Mouse (Mus musculus): ENCODE results near the gene Nsun3. TPM values are rescaled to one million over a fixed set of nuclear protein-coding genes. Genes with fewer than 3 reads are reported as not detected.
A peak's percentile ranks its signal among the peaks of the same experiment; 100 is the strongest.

Gene Nsun3
- 7.9 and 16.5 TPM in 2 replicates for total RNA-seq (2015; ENCODE audit: low replicate concordance)
- total RNA-seq (2017; ENCODE audit: low replicate concordance): 5.9 and 8.2 TPM in 2 replicates

DNA sequence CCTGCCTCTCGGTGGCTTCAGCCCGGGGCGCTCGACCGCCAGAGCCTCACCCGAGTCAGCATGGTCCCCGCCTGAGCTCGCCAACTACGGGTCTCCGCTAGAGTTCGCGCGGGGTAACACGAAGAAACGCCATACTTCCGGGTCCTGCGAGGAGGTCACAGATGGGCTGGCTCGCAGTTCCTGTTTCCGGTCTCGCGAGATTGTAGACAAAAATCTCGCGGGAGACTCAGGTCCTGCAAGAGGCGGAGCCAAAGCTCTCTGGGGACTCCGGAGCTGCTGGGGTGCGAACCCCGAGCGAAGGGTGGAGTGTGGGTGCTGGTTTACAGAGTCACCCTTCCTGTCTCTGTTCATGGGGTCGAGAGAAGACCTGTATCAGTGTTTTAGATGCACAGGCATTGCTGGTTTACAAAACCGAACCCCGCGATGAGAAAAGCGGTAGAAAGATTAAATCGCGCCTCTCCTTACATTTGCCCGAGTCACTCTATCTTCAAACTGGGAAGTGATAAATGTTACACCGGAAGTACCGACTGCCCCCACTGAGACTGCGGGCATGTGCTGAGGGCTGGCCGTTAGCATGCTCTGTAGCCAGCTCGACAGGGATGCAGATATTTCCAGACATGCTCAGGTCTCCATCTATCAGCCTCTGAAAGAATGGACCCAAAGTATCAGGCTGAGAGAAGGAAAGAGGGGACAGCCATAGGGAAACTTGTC lies at the start of gene Nsun3:
TSS of gene Nsun3 (minus strand) at position 198 of the 711 bp plus-strand sequence.
- peak; percentile 99 for ATAC-seq (replicated peaks; ENCODE audit: low FRiP score, poor library complexity, severe bottlenecking)

DNA sequence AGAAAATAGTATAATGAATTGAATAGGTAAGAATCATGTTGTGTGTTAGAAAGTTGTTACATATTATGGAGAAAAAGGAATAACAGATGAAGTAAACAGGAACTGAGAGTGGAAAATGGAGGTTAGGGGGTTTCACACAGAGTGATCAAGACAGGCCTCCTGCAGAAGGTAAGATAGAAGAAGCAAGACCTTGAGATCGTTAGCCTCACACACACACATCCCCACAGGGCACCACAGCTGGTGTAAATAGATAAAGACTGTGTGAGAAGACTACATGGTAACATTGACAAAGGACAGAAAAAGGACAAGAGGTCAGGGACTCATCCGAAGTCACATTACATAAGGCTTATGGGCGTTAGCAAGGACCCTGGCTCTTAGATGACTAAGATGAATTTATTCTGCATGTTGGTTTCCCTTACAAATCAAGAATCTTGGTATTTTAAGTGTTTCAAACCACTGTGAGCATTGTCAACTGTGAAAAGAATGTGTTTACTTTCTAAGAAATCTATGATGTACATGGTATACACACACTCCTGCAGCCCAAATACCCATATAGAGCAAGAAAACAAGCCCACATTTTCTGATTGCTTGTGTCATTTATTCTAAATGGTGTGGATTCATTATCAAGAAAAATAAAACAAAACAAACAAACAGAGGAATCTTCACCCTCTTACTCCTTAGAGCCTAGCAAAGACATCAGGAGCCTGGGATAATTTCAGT lies 47.6 kb upstream of the Nsun3 start:
- ATAC-seq (replicated peaks; ENCODE audit: low FRiP score, poor library complexity, severe bottlenecking): peak; percentile 71

DNA sequence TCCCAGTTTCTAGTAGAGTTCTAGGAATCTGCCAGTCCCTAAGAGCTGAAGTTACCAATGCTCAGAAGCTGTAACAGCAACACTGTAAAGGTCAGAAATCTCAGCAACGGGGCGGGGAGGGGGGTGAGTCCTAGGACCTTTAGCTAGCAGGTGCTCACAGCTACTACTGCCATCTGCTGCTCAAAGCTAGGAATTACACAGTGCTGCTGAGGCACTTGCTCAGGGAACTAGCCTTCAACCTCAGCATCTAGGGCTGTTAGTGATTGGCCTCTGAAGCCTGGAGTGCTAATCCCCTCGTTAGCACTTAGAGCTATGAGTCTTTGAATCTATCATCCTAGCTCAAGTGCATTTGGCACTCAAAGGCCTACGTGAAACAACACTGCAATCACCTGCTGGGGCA lies 45.9 kb upstream of the Nsun3 start:
- 0 out of 2 replicates have a peak, but pooled peaks have one; percentile 64 for ATAC-seq (replicated peaks; ENCODE audit: low FRiP score, poor library complexity, severe bottlenecking)

DNA sequence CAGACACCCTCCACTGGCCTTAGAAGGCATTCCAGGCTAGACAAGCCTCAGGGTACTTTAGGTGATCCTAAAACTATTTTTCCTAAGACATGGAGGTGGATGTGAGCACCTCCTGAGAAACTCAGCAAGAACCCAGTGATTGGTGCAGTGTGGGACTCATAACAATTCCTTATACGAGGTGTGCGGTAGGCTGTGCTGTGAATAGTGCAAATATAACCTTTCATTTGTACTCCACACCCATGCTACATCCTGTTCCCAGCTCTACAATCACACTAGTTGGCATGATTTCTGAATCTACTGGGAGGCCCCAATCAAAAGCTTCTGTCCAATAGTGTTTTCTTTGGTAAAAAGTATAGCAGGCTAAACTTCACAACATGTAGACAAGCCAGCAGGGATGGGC lies 45.4 kb upstream of the Nsun3 start:
- no peak for ATAC-seq (replicated peaks; ENCODE audit: low FRiP score, poor library complexity, severe bottlenecking)

DNA sequence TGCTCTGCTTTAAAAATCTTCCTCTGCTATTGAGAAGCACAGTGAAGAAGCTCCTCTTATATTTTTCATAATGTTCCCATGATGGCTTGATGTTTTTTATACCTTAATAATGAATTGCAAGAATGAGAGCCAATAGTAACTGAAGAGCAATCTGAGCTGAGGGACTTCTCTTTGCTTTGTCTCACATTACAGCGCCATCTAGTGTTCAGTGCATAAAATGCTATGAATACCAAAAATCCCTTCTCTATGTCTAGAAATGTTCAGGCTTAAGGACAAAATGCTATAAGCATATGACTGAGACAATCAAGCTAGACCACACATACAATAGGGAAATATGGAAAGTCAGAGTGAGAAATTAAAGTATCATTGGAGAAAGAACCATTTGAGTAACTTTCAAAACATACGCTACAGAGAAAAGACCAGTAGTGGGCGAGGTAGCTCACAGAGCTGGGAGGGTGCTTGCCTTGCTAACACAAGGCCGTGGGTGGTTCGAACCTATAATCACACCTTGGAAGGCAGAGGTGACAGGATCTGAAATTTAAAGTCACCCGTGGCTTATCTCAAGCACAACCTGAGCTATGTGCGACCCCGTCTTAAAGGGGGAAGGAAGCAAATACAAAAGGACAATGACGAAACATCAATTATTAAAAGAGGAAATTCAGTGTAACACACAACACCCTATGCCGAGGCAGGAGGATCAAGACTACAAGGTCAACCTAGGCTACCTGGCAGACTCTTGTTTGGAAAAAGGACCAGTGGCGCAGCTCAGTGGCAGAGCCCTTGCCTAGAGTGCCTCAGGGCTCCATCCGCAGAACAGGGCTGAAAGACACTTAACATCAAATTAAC lies 39.8 kb upstream of the Nsun3 start:
- no peak; the same call in 1 of the 2 replicates for ATAC-seq (replicated peaks; ENCODE audit: low FRiP score, poor library complexity, severe bottlenecking)

DNA sequence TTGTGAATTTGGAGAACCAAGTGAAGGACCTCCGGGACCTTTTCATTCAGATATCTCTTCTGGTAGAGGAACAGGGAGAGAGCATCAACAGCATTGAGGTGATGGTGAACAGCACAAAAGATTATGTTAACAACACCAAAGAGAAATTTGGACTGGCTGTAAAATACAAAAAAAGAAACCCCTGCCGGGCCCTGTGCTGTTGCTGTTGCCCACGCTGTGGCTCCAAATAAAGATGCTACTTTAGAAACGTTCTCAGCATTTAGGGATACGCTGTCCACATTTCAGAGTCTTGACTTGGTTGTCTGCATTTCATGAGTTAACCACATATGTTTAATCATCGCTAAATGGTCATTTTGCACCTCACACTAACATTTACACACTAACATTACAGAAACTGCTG lies 35.9 kb upstream of the Nsun3 start:
- ATAC-seq (replicated peaks; ENCODE audit: low FRiP score, poor library complexity, severe bottlenecking): no peak

DNA sequence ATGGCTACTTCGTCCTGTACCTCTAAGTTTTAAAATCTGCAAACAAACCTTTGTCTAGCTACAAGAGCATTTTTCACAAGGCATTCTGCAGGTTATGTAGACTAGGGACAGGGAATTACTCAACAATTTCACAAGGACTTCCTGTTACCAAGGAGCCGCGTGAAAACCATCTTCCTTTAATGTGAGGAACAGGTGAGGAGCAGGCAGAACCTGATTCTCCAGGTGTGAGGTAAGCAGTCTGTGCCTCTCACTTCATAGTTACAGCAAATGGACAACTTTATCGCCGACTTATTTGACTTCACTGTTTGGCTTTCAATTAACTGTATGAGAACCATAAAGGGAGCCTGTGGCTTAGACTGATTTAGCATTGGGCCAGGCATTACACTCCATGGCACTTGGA lies 27.9 kb upstream of the Nsun3 start, which contains the start of gene Stx19:
TSS of gene Stx19 (plus strand) at position 186 of the 400 bp plus-strand sequence.
- no peak for ATAC-seq (replicated peaks; ENCODE audit: low FRiP score, poor library complexity, severe bottlenecking)

DNA sequence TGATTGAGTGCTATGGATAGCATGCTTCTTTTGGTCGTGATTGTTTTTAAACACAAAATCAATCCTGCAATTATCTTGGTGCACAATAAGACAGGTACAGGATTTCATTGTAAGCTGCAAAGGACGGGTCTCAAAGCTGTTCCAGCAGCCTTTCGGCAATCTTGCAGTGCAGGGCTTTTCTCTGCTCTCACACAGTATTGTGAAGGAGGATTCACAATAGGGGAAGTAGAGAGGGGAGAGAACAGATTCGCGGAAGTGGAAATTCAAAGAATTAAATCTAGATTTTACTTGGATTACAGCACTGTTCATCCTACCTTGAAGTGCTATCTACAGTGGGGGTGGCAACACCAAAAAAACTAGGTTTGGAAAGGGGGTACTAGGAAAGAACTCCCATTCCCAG lies 27.2 kb upstream of the Nsun3 start:
- no peak for ATAC-seq (replicated peaks; ENCODE audit: low FRiP score, poor library complexity, severe bottlenecking)

DNA sequence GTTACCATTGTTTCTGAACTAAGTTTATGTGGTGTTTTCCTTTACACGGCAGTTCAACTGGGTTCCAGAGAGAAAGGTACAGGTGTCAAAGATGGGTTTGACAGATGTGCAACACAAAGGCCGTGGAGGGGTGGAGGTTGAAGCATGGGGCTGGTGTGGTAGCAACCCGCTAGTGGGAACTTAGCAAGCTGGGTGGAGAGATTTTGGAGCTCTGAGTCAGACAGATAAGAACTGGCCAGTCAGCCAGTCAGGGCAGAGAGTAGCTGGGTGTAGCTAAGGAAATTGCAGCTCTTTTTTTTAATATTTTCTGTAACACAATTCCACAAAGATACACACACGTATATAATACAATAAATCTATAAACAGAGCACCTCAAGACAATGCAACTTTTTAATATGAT lies 24.2 kb upstream of the Nsun3 start:
- no peak for ATAC-seq (replicated peaks; ENCODE audit: low FRiP score, poor library complexity, severe bottlenecking)

DNA sequence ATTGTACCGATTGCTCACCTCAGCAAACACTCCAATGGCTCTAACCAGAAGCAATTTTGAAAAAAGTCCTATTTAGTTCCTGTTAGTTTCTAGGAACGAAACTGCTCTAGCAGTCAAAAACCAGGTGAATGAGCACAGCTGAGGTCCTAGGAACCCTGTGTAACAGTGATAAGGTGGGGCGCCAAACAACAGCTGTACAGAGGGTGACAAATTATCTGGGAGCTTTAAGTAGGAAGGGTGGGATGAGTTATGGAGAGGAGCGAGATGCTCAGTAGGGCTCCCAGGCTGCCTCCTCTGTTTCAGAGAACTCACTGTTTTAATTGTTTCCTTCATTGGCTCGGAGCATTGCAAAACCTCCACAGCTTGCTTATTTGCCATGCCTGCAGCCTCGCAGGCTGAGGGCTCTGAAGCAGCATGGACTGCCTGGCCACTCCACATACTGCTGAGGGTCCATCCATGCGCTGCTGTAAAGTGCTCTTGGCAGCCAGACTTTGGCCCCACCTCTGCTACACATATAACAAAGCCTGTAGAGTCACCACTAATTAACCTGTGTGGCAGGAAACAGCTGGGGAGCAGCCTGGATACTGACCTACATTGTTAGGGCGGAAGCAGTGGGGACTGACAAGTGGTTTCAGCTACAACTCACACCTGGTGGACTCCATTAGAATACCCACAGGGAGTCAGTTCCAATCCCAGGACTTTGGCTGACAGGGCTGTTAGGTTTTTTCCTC lies 20.8 kb upstream of the Nsun3 start:
- ATAC-seq (replicated peaks; ENCODE audit: low FRiP score, poor library complexity, severe bottlenecking): no peak

DNA sequence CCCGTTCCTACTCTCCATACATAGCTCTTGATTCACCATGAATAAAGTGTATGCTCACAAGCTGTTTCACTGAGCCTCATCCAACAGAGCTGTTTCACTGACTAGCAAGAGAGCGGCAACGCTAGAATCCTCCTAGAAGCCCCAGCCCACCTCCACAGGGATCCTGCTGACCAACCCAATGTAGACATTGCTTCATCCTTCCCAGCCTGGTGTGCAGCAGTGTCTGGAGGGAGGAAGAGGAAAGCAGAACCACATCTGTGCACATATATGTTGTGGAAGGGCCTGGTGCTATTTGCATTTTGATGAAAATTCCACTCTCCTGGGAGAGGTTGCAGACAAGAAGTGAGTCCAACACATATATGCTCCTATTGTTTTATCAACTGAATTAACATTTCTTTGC lies 18.0 kb upstream of the Nsun3 start:
- no peak for ATAC-seq (replicated peaks; ENCODE audit: low FRiP score, poor library complexity, severe bottlenecking)

DNA sequence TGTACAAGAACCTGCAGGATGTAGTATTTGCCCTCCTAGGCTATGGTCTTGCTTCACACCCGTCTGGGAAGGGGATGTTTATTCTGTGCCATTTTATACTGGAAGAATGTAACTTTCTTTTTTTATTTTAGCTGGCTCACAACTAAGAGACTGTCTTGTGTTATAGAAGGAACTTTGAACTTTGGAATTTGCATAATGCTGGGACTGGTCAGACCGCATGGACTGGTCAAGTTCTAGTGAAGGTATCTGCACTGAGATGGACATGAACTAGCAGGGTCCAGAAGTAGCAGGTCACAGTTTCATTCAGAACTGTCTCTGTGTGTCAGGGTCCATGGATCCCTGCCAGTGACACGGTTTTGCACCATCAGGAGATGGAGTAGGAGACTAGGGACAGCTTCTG lies 13.2 kb upstream of the Nsun3 start:
- no peak for ATAC-seq (replicated peaks; ENCODE audit: low FRiP score, poor library complexity, severe bottlenecking)

DNA sequence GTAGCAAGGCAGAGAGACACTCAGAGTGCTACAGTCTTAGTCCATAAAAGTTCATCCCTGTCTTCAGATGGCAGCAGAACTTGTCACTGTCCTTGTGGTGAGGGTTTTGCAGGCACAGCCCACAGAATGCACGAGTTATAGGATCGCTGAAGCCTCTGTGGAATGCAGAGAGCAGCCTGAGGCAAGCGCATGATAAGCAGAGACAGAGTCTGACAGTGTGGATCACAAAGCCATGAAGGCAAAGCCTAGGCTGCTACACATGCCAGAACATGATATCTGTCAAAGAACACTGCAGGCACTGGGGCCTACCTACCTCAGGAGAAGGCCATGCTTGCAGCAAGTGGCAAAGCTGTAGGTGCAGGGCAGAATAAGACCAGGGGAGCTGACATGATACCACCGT lies 12.8 kb upstream of the Nsun3 start:
- ATAC-seq (replicated peaks; ENCODE audit: low FRiP score, poor library complexity, severe bottlenecking): no peak

DNA sequence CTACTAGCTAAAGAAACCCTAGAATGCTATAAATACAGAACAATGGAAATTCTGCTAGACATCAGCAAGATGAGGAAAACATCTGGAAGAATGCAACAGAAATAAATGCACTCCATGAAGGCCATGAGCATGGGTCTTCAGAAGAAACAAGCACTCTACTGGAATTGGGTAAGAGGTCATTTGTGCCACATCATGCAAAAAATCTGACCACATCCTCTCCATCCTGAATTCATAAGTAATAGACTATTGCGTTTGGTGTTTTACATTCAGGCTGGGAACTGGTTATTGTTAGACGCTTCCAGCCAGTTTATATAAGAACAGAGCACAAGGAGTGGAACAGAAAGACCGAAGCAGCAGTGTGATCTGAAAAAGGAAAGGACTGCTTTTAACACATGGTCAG lies 12.2 kb upstream of the Nsun3 start:
- ATAC-seq (replicated peaks; ENCODE audit: low FRiP score, poor library complexity, severe bottlenecking): no peak

DNA sequence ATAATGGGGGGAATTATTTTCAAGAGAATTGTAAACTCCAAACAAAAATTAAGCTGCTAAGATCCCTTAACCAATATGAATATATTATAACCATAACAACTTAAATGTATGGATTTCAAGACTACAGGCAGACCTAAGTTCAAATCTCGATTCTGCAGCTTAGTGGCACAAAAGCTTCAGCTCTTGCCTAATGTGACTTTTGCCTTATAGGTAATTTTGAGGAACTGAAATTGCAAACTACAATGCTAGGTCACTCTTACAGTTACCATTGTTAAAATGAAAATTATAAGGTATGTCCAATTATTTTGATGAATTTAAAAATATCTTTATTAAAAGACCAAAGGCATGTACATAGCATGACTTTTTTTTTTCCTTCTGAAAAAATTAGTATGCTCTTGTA lies 10.0 kb upstream of the Nsun3 start:
- no peak for ATAC-seq (replicated peaks; ENCODE audit: low FRiP score, poor library complexity, severe bottlenecking)

DNA sequence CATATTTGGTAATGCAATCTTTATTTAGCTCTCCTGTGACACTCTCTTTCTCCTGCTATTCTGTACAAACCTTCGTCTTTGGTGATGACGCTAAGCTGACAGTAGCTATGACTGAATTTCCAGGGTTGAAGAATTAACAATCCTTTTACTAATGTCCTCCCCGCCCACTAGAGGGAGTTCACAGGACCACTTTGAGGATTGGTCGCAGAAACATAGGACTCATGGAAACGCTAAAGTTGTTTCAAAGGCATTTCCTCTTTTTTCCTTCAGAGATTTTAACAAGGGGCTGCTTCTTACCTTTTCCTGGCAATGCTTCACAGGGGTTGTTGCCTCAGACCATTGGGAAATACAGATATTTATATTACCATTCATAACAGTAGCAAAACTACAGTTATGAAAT lies 4.4 kb downstream of the Nsun3 start:
- no peak for ATAC-seq (replicated peaks; ENCODE audit: low FRiP score, poor library complexity, severe bottlenecking)

DNA sequence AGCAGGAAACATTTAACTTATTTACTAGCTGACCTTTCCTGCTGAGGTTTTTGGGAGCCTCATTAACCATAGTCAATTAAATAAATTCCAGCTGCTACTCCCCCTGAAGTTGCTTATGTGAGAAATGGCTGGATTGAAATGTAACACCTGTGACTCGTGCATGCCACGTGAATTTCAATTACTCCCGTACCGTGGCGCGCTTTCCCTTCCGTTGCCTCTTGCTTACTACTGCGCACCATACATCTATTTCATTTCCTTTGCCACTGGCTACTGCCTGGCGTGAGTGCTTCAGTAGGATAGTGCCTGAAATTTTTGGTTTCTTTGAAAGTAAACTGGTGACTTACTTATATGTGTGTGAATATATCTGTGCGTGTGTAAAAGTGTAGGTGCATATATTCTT lies 8.3 kb downstream of the Nsun3 start:
- no peak for ATAC-seq (replicated peaks; ENCODE audit: low FRiP score, poor library complexity, severe bottlenecking)

DNA sequence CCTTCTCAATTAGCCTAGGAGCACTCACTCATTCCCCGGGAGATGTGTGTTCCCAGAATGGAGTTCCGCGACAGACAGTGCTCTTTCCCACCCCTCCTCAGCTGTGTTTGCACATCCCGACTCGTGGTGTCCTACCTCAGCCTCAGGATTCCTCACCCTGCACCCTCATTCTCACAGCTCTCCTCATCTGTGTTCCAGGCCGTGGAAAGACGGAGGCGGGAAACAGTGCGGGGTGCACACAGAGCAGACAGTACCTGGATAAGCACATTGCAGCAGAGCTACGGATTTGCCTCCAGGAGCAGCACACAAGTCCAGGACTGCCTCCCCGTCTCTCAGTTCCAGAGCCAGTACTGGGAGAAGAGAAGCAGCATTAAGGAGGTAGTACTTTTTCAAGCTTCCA lies 10.6 kb downstream of the Nsun3 start:
- ATAC-seq (replicated peaks; ENCODE audit: low FRiP score, poor library complexity, severe bottlenecking): no peak

DNA sequence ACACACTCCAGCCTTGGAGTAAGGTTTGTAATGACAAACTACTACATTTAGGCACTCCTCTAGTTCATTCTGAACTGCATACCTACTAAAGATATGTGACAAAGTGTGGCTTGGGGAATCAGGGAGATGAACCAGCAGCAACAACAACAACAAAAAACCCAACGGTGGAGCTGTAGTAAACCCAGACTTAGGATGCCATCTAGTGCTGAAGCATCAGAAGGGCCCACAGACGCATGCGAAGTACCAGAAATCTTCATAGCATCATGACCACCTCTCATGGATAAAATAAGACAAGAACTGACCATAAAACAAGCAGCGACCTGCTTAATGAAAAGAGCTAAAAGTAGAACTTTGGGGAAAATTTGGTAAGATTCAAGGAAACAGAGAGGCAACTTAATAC lies 13.2 kb downstream of the Nsun3 start:
- ATAC-seq (replicated peaks; ENCODE audit: low FRiP score, poor library complexity, severe bottlenecking): no peak

DNA sequence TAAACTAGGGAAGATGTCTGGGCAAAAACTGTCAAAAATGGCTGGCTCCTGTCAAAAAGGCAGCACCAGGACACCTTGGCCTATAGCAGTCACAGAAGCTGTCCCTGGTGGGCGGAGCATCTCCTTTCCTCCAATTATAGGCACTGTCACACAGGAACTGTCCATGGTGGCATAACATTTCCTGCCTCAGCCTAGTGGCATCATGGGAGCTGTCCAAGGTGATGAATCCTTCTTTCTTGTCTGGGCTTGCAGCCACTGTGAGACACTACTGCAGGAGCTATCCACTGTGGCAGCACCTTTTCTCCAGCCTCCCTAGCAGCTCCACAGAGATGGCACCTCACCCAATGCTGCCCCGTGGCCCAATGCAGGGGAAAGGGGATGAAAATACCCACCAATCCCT lies 28.3 kb downstream of the Nsun3 start:
- no peak for ATAC-seq (replicated peaks; ENCODE audit: low FRiP score, poor library complexity, severe bottlenecking)

Data from erythroblast, adult 5-6 weeks (primary cell).